Mouse (Mus musculus) intestine, embryonic 15.5 days (tissue): ENCODE data around the gene Parp14. TPM values are rescaled to one million over a fixed set of nuclear protein-coding genes. Genes with fewer than 3 reads are reported as not detected.
A peak's percentile ranks its signal among the peaks of the same experiment; 100 is the strongest.

Source experiments
- ATAC-seq: fragments of 200-750 bp; cut with Nextera tagmentation; 2 replicates; pipeline ENCODE4 v1.8.0; 2017; ENCODE audit warnings: moderate TSS enrichment, moderate library complexity
- H3K27ac ChIP-seq: fragments of 300-500 bp; sonication (generic); 2 replicates; pipeline ENCODE4 v1.5.1; 2015; ENCODE audit warnings: mild to moderate bottlenecking, inconsistent platforms
- H3K27me3 ChIP-seq: fragments of 300-500 bp; sonication (generic); replicated peaks from 2 replicates; pipeline ENCODE4 v1.6.1; 2015; ENCODE audit warnings: inconsistent platforms
- H3K36me3 ChIP-seq: fragments of 300-500 bp; sonication (generic); 2 replicates; pipeline ENCODE4 v1.6.1; 2015; ENCODE audit warnings: inconsistent platforms
- H3K4me1 ChIP-seq: fragments of 300-500 bp; sonication (generic); replicated peaks from 2 replicates; pipeline ENCODE4 v1.6.1; 2015; ENCODE audit warnings: inconsistent platforms
- H3K4me2 ChIP-seq: fragments of 300-500 bp; sonication (generic); replicated peaks from 2 replicates; pipeline ENCODE4 v1.6.1; 2015; ENCODE audit warnings: mild to moderate bottlenecking, inconsistent platforms
- H3K4me3 ChIP-seq: fragments of 300-500 bp; sonication (generic); replicated peaks from 2 replicates; pipeline ENCODE4 v1.5.1; 2015; ENCODE audit warnings: inconsistent platforms
- H3K9ac ChIP-seq: fragments of 300-500 bp; sonication (generic); 2 replicates; pipeline ENCODE4 v1.6.1; 2015; ENCODE audit warnings: inconsistent platforms
- H3K9me3 ChIP-seq: fragments of 300-500 bp; sonication (generic); 2 replicates; pipeline ENCODE4 v1.6.1; 2016; ENCODE audit warnings: inconsistent platforms
- WGBS: fragments of 180-500 bp; shearing (Covaris S2); methylation state at CpG from one replicate; pipeline ENCODE4 v1.1.7; 2015; 5-methylcytosine and 5-hydroxymethylcytosine counted together
- polyA plus RNA-seq: library from polyadenylated mRNA; unstranded; fragments of >200 nt; fragmentation: Nextera tagmentation; extraction: Ambion mirVana; gene quantifications from 2 replicates; pipeline ENCODE4 v1.2.1, GENCODE M21; 2015

Gene Parp14
- 1.2 and 2.2 TPM in 2 replicates for polyA plus RNA-seq

- peak; percentile 76 for ATAC-seq
- Histone ChIP-seq H3K4me2 (peak within 1 kb of the TSS; percentile 86), H3K9ac (peak within 1 kb of the TSS; percentile 69), H3K27me3 (no peaks in the 10 kb centered on the region), H3K4me1 (0 out of 2 replicates have a peak, but pooled peaks cover 3% of the 10 kb centered on the region), H3K27ac (no peak within 1 kb of the TSS), H3K9me3 (no peaks in the 10 kb centered on the region), H3K4me3 (peak within 1 kb of the TSS; percentile 60), H3K36me3 (no peaks in the 10 kb centered on the region)
- WGBS: under 1% methylated on average over 38 of the region's 38 CpGs
Observed at GRCm38 (mm10) chr16:35871048-35871851, at the start of gene Parp14. Parp14 (minus strand) TSS chr16:35871544.

- H3K4me2 ChIP-seq: no peak overlapping the region
- H3K9ac ChIP-seq: no peak overlapping the region
- no peak for ATAC-seq
- no peak overlapping the region for H3K4me3 ChIP-seq
- H3K27ac ChIP-seq: no peak overlapping the region
- no peaks in the 10 kb centered on the region for H3K4me1 ChIP-seq
- no peaks in the 10 kb centered on the region for H3K36me3 ChIP-seq
- WGBS: 62% methylated on average over 6 of the region's 6 CpGs
- H3K9me3 ChIP-seq: no peaks in the 10 kb centered on the region
- H3K27me3 ChIP-seq: no peaks in the 10 kb centered on the region
Observed at GRCm38 (mm10) chr16:35918721-35919543, 47.6 kb upstream of the Parp14 start.

- Histone ChIP-seq H3K36me3 (no peaks in the 10 kb centered on the region), H3K9ac (no peak overlapping the region), H3K4me2 (no peak overlapping the region), H3K4me3 (no peak overlapping the region), H3K27me3 (no peaks in the 10 kb centered on the region), H3K9me3 (no peaks in the 10 kb centered on the region), H3K4me1 (no peaks in the 10 kb centered on the region), H3K27ac (no peak overlapping the region)
- ATAC-seq: peak; percentile 77
- 54% methylated on average over 5 of the region's 5 CpGs for WGBS
Observed at GRCm38 (mm10) chr16:35914301-35914700, 43.0 kb upstream of the Parp14 start.

GRCm38 (mm10) chr16:35913526-35913925 is 42.2 kb upstream of the Parp14 start:
- Histone ChIP-seq H3K9me3 (no peaks in the 10 kb centered on the region), H3K36me3 (no peaks in the 10 kb centered on the region), H3K27ac (no peak overlapping the region), H3K9ac (no peak overlapping the region), H3K4me2 (no peak overlapping the region), H3K27me3 (no peaks in the 10 kb centered on the region), H3K4me1 (no peaks in the 10 kb centered on the region), H3K4me3 (no peak overlapping the region)
- 73% methylated on average over 1 of the region's 1 CpGs for WGBS
- ATAC-seq: no peak

GRCm38 (mm10) chr16:35911449-35911848 is 40.1 kb upstream of the Parp14 start:
- Histone ChIP-seq H3K4me1 (no peaks in the 10 kb centered on the region), H3K27me3 (no peaks in the 10 kb centered on the region), H3K4me3 (no peak overlapping the region), H3K9ac (no peak overlapping the region), H3K9me3 (no peaks in the 10 kb centered on the region), H3K36me3 (no peaks in the 10 kb centered on the region), H3K4me2 (no peak overlapping the region), H3K27ac (no peak overlapping the region)
- WGBS: 48% methylated on average over 3 of the region's 3 CpGs
- ATAC-seq: peak; percentile 73

- Histone ChIP-seq H3K9me3 (no peaks in the 10 kb centered on the region), H3K9ac (no peak overlapping the region), H3K27me3 (no peaks in the 10 kb centered on the region), H3K4me1 (no peaks in the 10 kb centered on the region), H3K4me3 (no peak overlapping the region), H3K36me3 (no peaks in the 10 kb centered on the region), H3K27ac (0 out of 2 replicates have a peak overlapping the region, but pooled peaks have one; percentile 36), H3K4me2 (no peak overlapping the region)
- ATAC-seq: peak; percentile 46; the same call in 1 of the 2 replicates
- WGBS: 59% methylated on average over 4 of the region's 4 CpGs
Observed at GRCm38 (mm10) chr16:35907432-35908201, 36.3 kb upstream of the Parp14 start.

- Histone ChIP-seq H3K27me3 (no peaks in the 10 kb centered on the region), H3K9me3 (no peaks in the 10 kb centered on the region), H3K4me1 (no peaks in the 10 kb centered on the region), H3K4me2 (no peak overlapping the region), H3K36me3 (no peaks in the 10 kb centered on the region), H3K4me3 (no peak overlapping the region), H3K27ac (no peak overlapping the region), H3K9ac (no peak overlapping the region)
- no peak for ATAC-seq
- WGBS: 75% methylated on average over 7 of the region's 7 CpGs
Observed at GRCm38 (mm10) chr16:35906887-35907286, 35.5 kb upstream of the Parp14 start.

- Histone ChIP-seq H3K4me2 (no peak overlapping the region), H3K27me3 (no peaks in the 10 kb centered on the region), H3K36me3 (no peaks in the 10 kb centered on the region), H3K27ac (no peak overlapping the region), H3K9me3 (no peaks in the 10 kb centered on the region), H3K4me3 (no peak overlapping the region), H3K4me1 (no peaks in the 10 kb centered on the region), H3K9ac (no peak overlapping the region)
- WGBS: 69% methylated on average over 6 of the region's 6 CpGs
- ATAC-seq: no peak
Observed at GRCm38 (mm10) chr16:35905819-35906485, 34.6 kb upstream of the Parp14 start.

- H3K4me3 ChIP-seq: no peak overlapping the region
- 89% methylated on average over 3 of the region's 3 CpGs for WGBS
- H3K27ac ChIP-seq: no peak overlapping the region
- no peaks in the 10 kb centered on the region for H3K27me3 ChIP-seq
- no peak overlapping the region for H3K4me2 ChIP-seq
- no peak overlapping the region for H3K9ac ChIP-seq
- ATAC-seq: no peak
- H3K9me3 ChIP-seq: no peaks in the 10 kb centered on the region
- no peaks in the 10 kb centered on the region for H3K4me1 ChIP-seq
- H3K36me3 ChIP-seq: no peaks in the 10 kb centered on the region
Observed at GRCm38 (mm10) chr16:35905355-35905754, 34.0 kb upstream of the Parp14 start.

- ATAC-seq: no peak
- no peak overlapping the region for H3K4me3 ChIP-seq
- no peaks in the 10 kb centered on the region for H3K9me3 ChIP-seq
- no peaks in the 10 kb centered on the region for H3K36me3 ChIP-seq
- H3K9ac ChIP-seq: no peak overlapping the region
- H3K4me2 ChIP-seq: no peak overlapping the region
- WGBS: 81% methylated on average over 4 of the region's 4 CpGs
- no peaks in the 10 kb centered on the region for H3K27me3 ChIP-seq
- no peaks in the 10 kb centered on the region for H3K4me1 ChIP-seq
- no peak overlapping the region for H3K27ac ChIP-seq
Observed at GRCm38 (mm10) chr16:35904121-35904736, 32.9 kb upstream of the Parp14 start.

GRCm38 (mm10) chr16:35903014-35903640 is 31.8 kb upstream of the Parp14 start:
- Histone ChIP-seq H3K27ac (no peak overlapping the region), H3K36me3 (no peaks in the 10 kb centered on the region), H3K27me3 (no peaks in the 10 kb centered on the region), H3K4me2 (no peak overlapping the region), H3K4me3 (no peak overlapping the region), H3K9ac (no peak overlapping the region), H3K4me1 (no peaks in the 10 kb centered on the region), H3K9me3 (no peaks in the 10 kb centered on the region)
- no peak for ATAC-seq
- 87% methylated on average over 6 of the region's 6 CpGs for WGBS
